Mouse (Mus musculus): ENCODE measurements around the gene Tmem267. TPM values are rescaled to one million over a fixed set of nuclear protein-coding genes. Genes with fewer than 3 reads are reported as not detected.
"Not testable (repeated sequence)": the region's sequence is repeated elsewhere in the genome, so short reads cannot be mapped to it uniquely, and the experiment has no call there.

The Tmem267 gene
- polyA plus RNA-seq, 1 experiment from 2014 or later = 2.2 TPM

GRCm38 (mm10) chr13:119602688-119603331, 115.0 kb downstream of the Tmem267 start:
- not testable (repeated sequence) for H3K9ac ChIP-seq (ENCODE audit: low read depth, low read length); H3K27ac ChIP-seq (ENCODE audit: low read depth, low read length); H3K36me3 ChIP-seq (ENCODE audit: control insufficient read depth, insufficient read depth, low read length); H3K4me2 ChIP-seq (replicated peaks; ENCODE audit: low read depth, low read length); H3K4me1 ChIP-seq (ENCODE audit: control insufficient read depth, insufficient read depth, low read length); ATAC-seq (ENCODE audit: low FRiP score, low TSS enrichment); H3K4me3 ChIP-seq (ENCODE audit: low read length); H3K27me3 ChIP-seq (ENCODE audit: control insufficient read depth, insufficient read depth, low read length)
- WGBS = 48% methylated on average over 12 of the region's 13 CpGs
- H3K9me3 ChIP-seq (ENCODE audit: control insufficient read depth, low read length) = peaks cover 10% of the 10 kb centered on the region; the same call in 1 of the 2 replicates

GRCm38 (mm10) chr13:119603890-119604289, 116.1 kb downstream of the Tmem267 start:
- not testable (repeated sequence) for H3K4me1 ChIP-seq (ENCODE audit: control insufficient read depth, insufficient read depth, low read length); H3K4me2 ChIP-seq (replicated peaks; ENCODE audit: low read depth, low read length); H3K36me3 ChIP-seq (ENCODE audit: control insufficient read depth, insufficient read depth, low read length); H3K9ac ChIP-seq (ENCODE audit: low read depth, low read length); H3K27ac ChIP-seq (ENCODE audit: low read depth, low read length); H3K4me3 ChIP-seq (ENCODE audit: low read length); H3K27me3 ChIP-seq (ENCODE audit: control insufficient read depth, insufficient read depth, low read length); H3K9me3 ChIP-seq (ENCODE audit: control insufficient read depth, low read length)
- 93% methylated on average over 6 of the region's 8 CpGs for WGBS
- peak; percentile 46; the same call in 1 of the 2 replicates for ATAC-seq (ENCODE audit: low FRiP score, low TSS enrichment)

- ATAC-seq (ENCODE audit: low FRiP score, low TSS enrichment) = not testable (repeated sequence)
These were observed 116.5 kb downstream of the Tmem267 start for GRCm38 (mm10) chr13:119604322-119604721.

GRCm38 (mm10) chr13:119618841-119619240, 131.0 kb downstream of the Tmem267 start:
- WGBS = 94% methylated on average over 3 of the region's 3 CpGs
- no peaks in the 10 kb centered on the region for H3K27me3 ChIP-seq (ENCODE audit: control insufficient read depth, insufficient read depth, low read length)
- H3K27ac ChIP-seq (ENCODE audit: low read depth, low read length) = no peak overlapping the region

More at GRCm38 (mm10) chr13:119604322-119604721, 116.5 kb downstream of the Tmem267 start:
- not testable (repeated sequence) for H3K27me3 ChIP-seq (ENCODE audit: control insufficient read depth, insufficient read depth, low read length); H3K4me2 ChIP-seq (replicated peaks; ENCODE audit: low read depth, low read length); H3K36me3 ChIP-seq (ENCODE audit: control insufficient read depth, insufficient read depth, low read length); H3K27ac ChIP-seq (ENCODE audit: low read depth, low read length); H3K9me3 ChIP-seq (ENCODE audit: control insufficient read depth, low read length); H3K9ac ChIP-seq (ENCODE audit: low read depth, low read length); H3K4me3 ChIP-seq (ENCODE audit: low read length); H3K4me1 ChIP-seq (ENCODE audit: control insufficient read depth, insufficient read depth, low read length)
- 92% methylated on average over 7 of the region's 9 CpGs for WGBS

GRCm38 (mm10) chr13:119619735-119620134, 131.9 kb downstream of the Tmem267 start:
- H3K27ac ChIP-seq (ENCODE audit: low read depth, low read length) = no peak overlapping the region
- H3K4me3 ChIP-seq (ENCODE audit: low read length) = no peak overlapping the region
- no peaks in the 10 kb centered on the region for H3K9me3 ChIP-seq (ENCODE audit: control insufficient read depth, low read length)
- ATAC-seq (ENCODE audit: low FRiP score, low TSS enrichment) = no peak
- H3K9ac ChIP-seq (ENCODE audit: low read depth, low read length) = no peak overlapping the region
- H3K4me2 ChIP-seq (replicated peaks; ENCODE audit: low read depth, low read length) = no peak overlapping the region
- 47% methylated on average over 3 of the region's 3 CpGs for WGBS
- no peaks in the 10 kb centered on the region for H3K36me3 ChIP-seq (ENCODE audit: control insufficient read depth, insufficient read depth, low read length)
- H3K4me1 ChIP-seq (ENCODE audit: control insufficient read depth, insufficient read depth, low read length) = no peaks in the 10 kb centered on the region
- no peaks in the 10 kb centered on the region for H3K27me3 ChIP-seq (ENCODE audit: control insufficient read depth, insufficient read depth, low read length)

More at GRCm38 (mm10) chr13:119618841-119619240, 131.0 kb downstream of the Tmem267 start:
- Histone ChIP-seq H3K4me1 (ENCODE audit: control insufficient read depth, insufficient read depth, low read length) (no peaks in the 10 kb centered on the region), H3K4me2 (replicated peaks; ENCODE audit: low read depth, low read length) (no peak overlapping the region), H3K9ac (ENCODE audit: low read depth, low read length) (no peak overlapping the region), H3K4me3 (ENCODE audit: low read length) (no peak overlapping the region), H3K9me3 (ENCODE audit: control insufficient read depth, low read length) (no peaks in the 10 kb centered on the region), H3K36me3 (ENCODE audit: control insufficient read depth, insufficient read depth, low read length) (no peaks in the 10 kb centered on the region)
- ATAC-seq (ENCODE audit: low FRiP score, low TSS enrichment) = no peak

GRCm38 (mm10) chr13:119623634-119624033, 135.8 kb downstream of the Tmem267 start, which contains the start of gene Ccl28:
Gene Ccl28 (plus strand): TSS chr13:119623819.
- Histone ChIP-seq H3K4me3 (ENCODE audit: low read length) (no peak within 1 kb of the TSS), H3K4me1 (ENCODE audit: control insufficient read depth, insufficient read depth, low read length) (no peaks in the 10 kb centered on the region), H3K27me3 (ENCODE audit: control insufficient read depth, insufficient read depth, low read length) (no peaks in the 10 kb centered on the region), H3K9ac (ENCODE audit: low read depth, low read length) (no peak within 1 kb of the TSS), H3K36me3 (ENCODE audit: control insufficient read depth, insufficient read depth, low read length) (no peaks in the 10 kb centered on the region), H3K9me3 (ENCODE audit: control insufficient read depth, low read length) (no peaks in the 10 kb centered on the region), H3K4me2 (replicated peaks; ENCODE audit: low read depth, low read length) (no peak within 1 kb of the TSS), H3K27ac (ENCODE audit: low read depth, low read length) (no peak within 1 kb of the TSS)
- 87% methylated on average over 6 of the region's 6 CpGs for WGBS
- ATAC-seq (ENCODE audit: low FRiP score, low TSS enrichment) = no peak

- not testable (repeated sequence) for H3K4me1 ChIP-seq (ENCODE audit: control insufficient read depth, insufficient read depth, low read length); H3K9ac ChIP-seq (ENCODE audit: low read depth, low read length); H3K27ac ChIP-seq (ENCODE audit: low read depth, low read length); H3K4me3 ChIP-seq (ENCODE audit: low read length); H3K27me3 ChIP-seq (ENCODE audit: control insufficient read depth, insufficient read depth, low read length); H3K36me3 ChIP-seq (ENCODE audit: control insufficient read depth, insufficient read depth, low read length); ATAC-seq (ENCODE audit: low FRiP score, low TSS enrichment); H3K9me3 ChIP-seq (ENCODE audit: control insufficient read depth, low read length); H3K4me2 ChIP-seq (replicated peaks; ENCODE audit: low read depth, low read length)
- WGBS = 80% methylated on average over 5 of the region's 5 CpGs
These were observed 138.1 kb downstream of the Tmem267 start for GRCm38 (mm10) chr13:119625952-119626351.

GRCm38 (mm10) chr13:119631482-119632155, 143.8 kb downstream of the Tmem267 start:
- Histone ChIP-seq H3K4me2 (replicated peaks; ENCODE audit: low read depth, low read length) (peak overlapping the region; percentile 54), H3K9ac (ENCODE audit: low read depth, low read length) (peak overlapping the region; percentile 57), H3K4me1 (ENCODE audit: control insufficient read depth, insufficient read depth, low read length) (no peaks in the 10 kb centered on the region), H3K27ac (ENCODE audit: low read depth, low read length) (no peak overlapping the region), H3K27me3 (ENCODE audit: control insufficient read depth, insufficient read depth, low read length) (no peaks in the 10 kb centered on the region), H3K4me3 (ENCODE audit: low read length) (peak overlapping the region; percentile 52), H3K36me3 (ENCODE audit: control insufficient read depth, insufficient read depth, low read length) (no peaks in the 10 kb centered on the region), H3K9me3 (ENCODE audit: control insufficient read depth, low read length) (no peaks in the 10 kb centered on the region)
- 3% methylated on average over 30 of the region's 33 CpGs for WGBS
- ATAC-seq (ENCODE audit: low FRiP score, low TSS enrichment) = peak; percentile 97

- Histone ChIP-seq H3K36me3 (ENCODE audit: control insufficient read depth, insufficient read depth, low read length) (no peaks in the 10 kb centered on the region), H3K9ac (ENCODE audit: low read depth, low read length) (no peak overlapping the region), H3K4me3 (ENCODE audit: low read length) (peak overlapping the region; percentile 52; the same call in 1 of the 2 replicates), H3K4me1 (ENCODE audit: control insufficient read depth, insufficient read depth, low read length) (no peaks in the 10 kb centered on the region), H3K9me3 (ENCODE audit: control insufficient read depth, low read length) (no peaks in the 10 kb centered on the region), H3K27me3 (ENCODE audit: control insufficient read depth, insufficient read depth, low read length) (no peaks in the 10 kb centered on the region), H3K27ac (ENCODE audit: low read depth, low read length) (no peak overlapping the region), H3K4me2 (replicated peaks; ENCODE audit: low read depth, low read length) (peak overlapping the region; percentile 54; the same call in 1 of the 2 replicates)
- 0 out of 2 replicates have a peak, but pooled peaks have one; percentile 20 for ATAC-seq (ENCODE audit: low FRiP score, low TSS enrichment)
- WGBS = 84% methylated on average over 4 of the region's 4 CpGs
These were observed 144.3 kb downstream of the Tmem267 start for GRCm38 (mm10) chr13:119632156-119632548.
